Mouse (Mus musculus) MEL (cell line): ENCODE measurements around the gene Rtf1.

ENCODE experiments used
- CHD2 ChIP-seq: IDR thresholded peaks from 2 replicates; pipeline ENCODE4 v1.6.1; 2011; ENCODE audit warnings: low read length, improper control_type of control experiment
- CTCF ChIP-seq, 3 experiments: IDR thresholded peaks in 2 of 3; conservative IDR thresholded peaks in 1 of 3; 2 replicates each; pipeline ENCODE4 v1.5.1; 2011 to 2012; ENCODE audit warnings: low read length in 3 of 3, low read depth in 2 of 3, mild to moderate bottlenecking in 2 of 3, improper control_type of control experiment in 1 of 3, inconsistent platforms in 1 of 3, mixed read lengths in 1 of 3, moderate library complexity in 1 of 3; ENCODE audit not compliant: control insufficient read depth in 1 of 3, insufficient read depth in 1 of 3, poor library complexity in 1 of 3, severe bottlenecking in 1 of 3
- ELF1 ChIP-seq: IDR thresholded peaks from 2 replicates; pipeline ENCODE4 v1.6.1; 2014; ENCODE audit warnings: low read depth, mild to moderate bottlenecking, inconsistent platforms, low read length, improper control_type of control experiment, moderate library complexity
- EP300 ChIP-seq, 2 experiments: IDR thresholded peaks; 2 replicates each; pipeline ENCODE4 v1.6.1; 2011; ENCODE audit warnings: improper control_type of control experiment in 2 of 2, low read length in 2 of 2, low read depth in 1 of 2, mild to moderate bottlenecking in 1 of 2
- GATA1 ChIP-seq: IDR thresholded peaks from 2 replicates; pipeline ENCODE4 v1.6.1; 2011; ENCODE audit warnings: low read depth, low read length, improper control_type of control experiment
- POLR2A ChIP-seq, 2 experiments: IDR thresholded peaks; 2 replicates each; pipeline ENCODE4 v1.6.1; 2011 to 2012; ENCODE audit warnings: low read length in 2 of 2, mild to moderate bottlenecking in 2 of 2, control low read depth in 1 of 2, improper control_type of control experiment in 1 of 2, low read depth in 1 of 2, moderate library complexity in 1 of 2; ENCODE audit not compliant: control insufficient read depth in 1 of 2, insufficient read depth in 1 of 2, poor library complexity in 1 of 2
- POLR2AphosphoS2 ChIP-seq: IDR thresholded peaks from 2 replicates; pipeline ENCODE4 v1.6.1; 2011; ENCODE audit warnings: low read length, improper control_type of control experiment
- TAL1 ChIP-seq: IDR thresholded peaks from 2 replicates; pipeline ENCODE4 v1.6.1; 2012; ENCODE audit warnings: mild to moderate bottlenecking, inconsistent platforms, low read length, moderate library complexity, mixed read lengths

DNA sequence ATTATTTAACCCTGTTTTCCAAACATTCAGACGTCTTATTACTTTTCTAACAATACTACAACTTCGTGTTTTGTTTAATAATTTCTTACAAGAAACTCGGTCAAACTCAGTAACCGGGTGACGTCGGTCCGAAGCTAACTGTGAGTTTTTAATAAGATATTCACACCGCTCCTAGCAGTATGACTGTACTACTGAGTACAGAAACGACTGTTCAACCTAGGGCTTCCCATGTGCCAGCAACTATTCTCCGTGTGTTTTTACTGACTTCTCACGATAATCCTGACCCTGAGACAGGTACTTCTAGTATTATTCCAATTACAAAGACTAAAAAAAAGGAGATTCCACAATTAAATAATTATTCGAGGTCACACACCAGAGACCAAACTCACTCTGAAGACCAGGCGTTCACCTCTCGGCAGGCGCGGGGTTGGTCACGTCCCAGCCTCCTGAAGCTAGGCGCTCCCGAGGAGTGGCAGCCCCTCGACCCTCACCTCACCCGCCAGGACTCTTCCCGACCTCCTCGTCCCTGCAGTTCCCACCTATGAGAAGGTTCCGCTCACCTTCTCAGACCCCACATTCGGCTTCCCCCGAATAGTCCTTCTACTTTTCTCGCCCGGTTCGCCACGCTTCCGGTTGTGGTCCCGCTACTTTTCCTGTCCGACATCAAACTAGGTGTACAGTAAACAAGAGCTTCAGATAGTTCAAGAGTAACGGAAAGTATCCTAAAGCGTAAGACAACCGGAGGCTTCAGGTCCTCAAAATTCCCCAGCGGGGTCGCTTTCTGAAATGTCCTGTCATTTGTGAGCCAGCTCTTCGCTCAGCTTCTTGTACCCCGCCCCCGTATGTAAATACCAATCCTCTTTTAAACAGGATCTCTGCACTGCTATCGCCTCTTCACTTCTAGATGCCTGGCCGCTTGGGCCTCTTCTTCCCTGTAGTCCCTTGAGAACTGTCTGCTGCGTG is 12.4 kb upstream of the Rtf1 start, which contains the start of gene Ndufaf1:
- peak; percentile 36; the same call in 1 of the 2 replicates for TF ChIP-seq GATA1
- no peak for TF ChIP-seq CTCF (IDR thresholded peaks at IDR 0.05 in 2 of 3, conservative IDR thresholded peaks at IDR 0.05 in 1 of 3; ENCODE audit: control insufficient read depth in 1 of 3, insufficient read depth in 1 of 3, low read depth in 2 of 3, low read length in 3 of 3, poor library complexity in 1 of 3, severe bottlenecking in 1 of 3)
- peak; percentile 80 to 88 for TF ChIP-seq POLR2A (IDR thresholded peaks at IDR 0.05; ENCODE audit: control insufficient read depth in 1 of 2, insufficient read depth in 1 of 2, low read depth in 1 of 2, low read length in 2 of 2, poor library complexity in 1 of 2)
- TF ChIP-seq ELF1 = peak; percentile 86
- TF ChIP-seq EP300 (IDR thresholded peaks at IDR 0.05; ENCODE audit: low read depth in 1 of 2, low read length in 2 of 2) = peak in 1 of 2 experiments; percentile 55; a peak in 2 of 4 replicates
- no peak for TF ChIP-seq CHD2
- no peak for TF ChIP-seq TAL1
- peak; percentile 84 for TF ChIP-seq POLR2AphosphoS2
